Mouse (Mus musculus): ENCODE measurements at regions not wholly inside any gene's neighbourhood (a gene's known extent, or its start where the extent isn't known, plus 50 kb on each side); places are given as distances from the start of the nearest gene placed in this dataset.
"Not testable (repeated sequence)": the region's sequence is repeated elsewhere in the genome, so short reads cannot be mapped to it uniquely, and the experiment has no call there.

GRCm38 (mm10) chr8:103690438-103690837, 411.0 kb upstream of the Cdh5 start:
- no peak for DNase-seq

GRCm38 (mm10) chr8:103693531-103693930, 407.9 kb upstream of the Cdh5 start:
- no peak for DNase-seq

DNA sequence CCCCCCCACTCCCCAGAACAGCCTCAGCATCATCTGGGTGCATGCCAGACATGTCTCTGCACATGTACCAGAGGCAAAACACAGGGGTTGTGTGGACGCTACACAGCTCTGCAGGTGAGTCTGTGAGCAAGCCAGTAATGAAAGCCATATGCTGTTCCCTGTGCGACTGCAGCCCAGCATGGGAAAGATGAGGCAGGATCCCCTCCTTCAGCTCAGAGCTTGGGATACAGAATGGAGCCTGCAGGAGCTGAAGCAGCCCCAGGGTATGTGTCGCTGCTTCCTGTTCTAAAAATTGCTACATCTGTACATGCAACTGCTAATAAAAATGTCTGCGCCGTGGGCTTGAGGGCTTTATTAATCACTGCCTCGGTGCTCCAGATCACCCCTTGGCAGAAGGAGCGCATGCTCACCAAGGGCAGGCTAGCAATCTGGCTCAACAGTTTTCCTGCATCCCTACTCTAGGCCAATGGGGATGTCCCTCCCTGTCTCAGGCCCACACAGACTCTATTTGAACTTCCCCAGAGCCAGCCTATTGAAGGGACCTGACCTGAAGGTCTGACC, 407.0 kb upstream of the Cdh5 start:
- DNase-seq = no peak

GRCm38 (mm10) chr8:103699016-103699520, 402.4 kb upstream of the Cdh5 start:
- DNase-seq = no peak

DNA sequence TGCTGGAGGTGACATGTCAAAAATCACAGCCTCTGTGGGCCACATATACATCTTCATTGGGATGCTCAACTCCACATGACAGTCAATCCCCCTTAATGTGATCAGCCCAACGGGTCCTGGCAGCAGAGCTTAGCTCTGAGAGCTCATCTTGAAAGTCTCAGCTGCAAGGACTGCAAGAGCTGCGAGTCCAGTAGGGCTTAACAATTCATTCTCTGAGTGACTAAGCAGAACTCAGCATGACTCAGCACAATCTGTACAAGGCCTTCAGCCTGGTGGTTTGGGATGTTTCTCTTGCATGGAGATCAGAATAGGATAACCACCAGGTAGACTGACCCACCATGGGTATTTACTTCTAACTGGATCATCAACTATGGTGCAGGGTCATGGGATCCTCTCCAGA, 399.2 kb upstream of the Cdh5 start:
- no peak for DNase-seq

DNA sequence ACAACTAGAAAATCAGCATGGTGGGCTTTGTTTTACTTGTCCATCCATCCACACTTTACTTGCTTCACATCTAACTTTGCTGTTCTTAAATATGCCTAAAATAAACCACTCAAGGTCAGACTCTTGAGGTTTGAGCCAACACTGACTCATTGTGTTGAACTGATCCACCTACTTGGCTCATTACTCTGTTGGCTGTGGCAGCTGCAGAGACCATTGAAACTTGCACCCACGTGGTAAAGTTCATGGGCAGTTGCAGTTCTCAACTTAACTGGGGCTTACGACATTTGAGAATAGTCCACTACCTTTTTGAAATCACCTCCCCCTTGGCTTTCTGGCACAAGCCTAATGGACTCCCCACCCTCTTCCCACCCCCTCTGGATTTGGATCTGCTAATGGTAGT, 395.3 kb upstream of the Cdh5 start:
- no peak for DNase-seq

GRCm38 (mm10) chr8:103710871-103711270, 390.6 kb upstream of the Cdh5 start:
- not testable (repeated sequence) for DNase-seq

GRCm38 (mm10) chr8:103717723-103718122, 383.7 kb upstream of the Cdh5 start:
- no peak for DNase-seq

DNA sequence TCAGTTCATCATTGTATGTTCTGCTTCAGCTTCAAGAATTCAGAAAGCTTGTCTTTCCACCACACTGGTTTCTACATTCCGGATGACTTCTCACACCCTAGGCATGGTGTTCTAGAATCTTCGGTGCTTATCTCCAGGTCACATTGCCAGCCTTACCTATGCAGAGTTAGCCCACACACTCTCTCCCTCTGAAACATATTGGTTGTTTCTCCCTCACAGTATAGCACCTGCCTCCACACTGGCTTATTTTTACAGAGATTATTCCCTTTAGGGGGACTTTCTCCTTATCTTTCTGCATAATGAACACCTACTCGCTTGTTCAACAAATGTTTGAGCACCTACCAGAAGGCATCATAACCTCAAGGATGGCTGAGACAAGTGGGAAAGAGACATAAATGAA, 368.0 kb upstream of the Cdh5 start:
- no peak for DNase-seq

- no peak for DNase-seq
These were observed 363.1 kb upstream of the Cdh5 start for GRCm38 (mm10) chr8:103738330-103738729.

GRCm38 (mm10) chr8:103741395-103741794, 360.0 kb upstream of the Cdh5 start:
- DNase-seq = no peak

GRCm38 (mm10) chr8:103748734-103749133, 352.7 kb upstream of the Cdh5 start:
- no peak for DNase-seq

- no peak for DNase-seq
These were observed 350.9 kb upstream of the Cdh5 start for GRCm38 (mm10) chr8:103750278-103751097.

- DNase-seq = no peak
These were observed 350.3 kb upstream of the Cdh5 start for GRCm38 (mm10) chr8:103751161-103751560.

GRCm38 (mm10) chr8:103763821-103764220, 337.6 kb upstream of the Cdh5 start:
- DNase-seq = no peak

GRCm38 (mm10) chr8:103779658-103780057, 321.8 kb upstream of the Cdh5 start:
- no peak for DNase-seq

DNA sequence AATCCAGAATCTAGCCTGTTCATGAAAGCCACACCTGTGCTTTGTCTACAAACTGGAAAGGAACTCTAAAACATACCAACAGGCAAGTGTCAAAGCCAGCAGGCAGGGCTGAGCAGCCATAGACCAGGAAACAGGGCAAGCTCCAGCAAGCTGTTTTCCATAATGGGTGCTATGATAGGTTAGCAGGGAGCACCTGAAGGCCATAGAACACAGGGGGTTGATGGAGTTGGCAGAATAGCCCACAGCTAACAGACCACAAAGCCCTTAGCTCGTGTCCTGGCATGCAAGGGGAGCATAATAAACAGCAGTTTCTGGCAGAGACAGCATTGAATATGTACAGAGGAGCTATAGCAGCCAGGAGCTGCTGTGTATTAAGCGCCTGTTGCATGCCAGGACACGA, 313.1 kb upstream of the Cdh5 start:
- no peak for DNase-seq

- DNase-seq = no peak
These were observed 308.1 kb upstream of the Cdh5 start for GRCm38 (mm10) chr8:103793331-103793730.

DNA sequence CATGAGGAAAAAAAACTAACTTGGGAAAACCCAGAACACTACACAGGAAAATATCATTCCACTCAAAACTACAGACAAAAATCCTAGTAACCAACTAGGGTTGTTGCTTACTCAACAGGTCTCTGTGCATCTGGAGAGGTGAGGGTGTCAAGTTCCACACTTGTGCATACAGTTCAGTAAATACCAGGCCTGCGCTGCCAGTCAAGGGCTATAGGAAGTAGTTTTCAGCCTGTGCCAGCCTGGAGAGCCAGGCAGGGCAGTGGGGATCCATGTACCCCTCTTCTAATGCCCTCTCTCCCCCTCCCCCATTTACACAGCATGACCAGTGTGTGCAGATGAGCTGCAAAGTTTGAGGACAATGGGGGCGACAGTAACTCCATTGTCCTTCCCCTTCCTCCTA, 302.8 kb upstream of the Cdh5 start:
- not testable (repeated sequence) for DNase-seq

DNA sequence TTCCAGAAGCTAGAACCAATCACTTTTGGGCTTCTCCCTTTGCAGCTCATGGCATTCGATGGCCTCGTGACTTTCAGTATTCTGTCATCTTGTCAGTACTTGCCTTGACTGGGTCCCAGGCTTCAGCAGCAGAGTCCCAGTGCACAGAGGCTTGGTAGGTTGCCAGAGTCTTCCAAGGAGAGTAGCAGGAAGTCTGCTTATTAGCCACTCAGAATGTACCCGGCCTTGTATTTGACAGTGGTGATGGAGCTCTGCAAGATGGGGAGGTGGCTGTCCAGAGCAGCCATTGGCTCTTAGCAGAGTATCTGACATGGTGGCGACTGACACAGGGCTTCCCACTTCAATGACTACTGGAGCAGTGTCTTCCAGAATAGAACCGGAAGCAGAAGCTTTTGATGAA, 293.3 kb upstream of the Cdh5 start:
- no peak for DNase-seq

- DNase-seq = no peak
These were observed 292.8 kb upstream of the Cdh5 start for GRCm38 (mm10) chr8:103808580-103808979.

DNA sequence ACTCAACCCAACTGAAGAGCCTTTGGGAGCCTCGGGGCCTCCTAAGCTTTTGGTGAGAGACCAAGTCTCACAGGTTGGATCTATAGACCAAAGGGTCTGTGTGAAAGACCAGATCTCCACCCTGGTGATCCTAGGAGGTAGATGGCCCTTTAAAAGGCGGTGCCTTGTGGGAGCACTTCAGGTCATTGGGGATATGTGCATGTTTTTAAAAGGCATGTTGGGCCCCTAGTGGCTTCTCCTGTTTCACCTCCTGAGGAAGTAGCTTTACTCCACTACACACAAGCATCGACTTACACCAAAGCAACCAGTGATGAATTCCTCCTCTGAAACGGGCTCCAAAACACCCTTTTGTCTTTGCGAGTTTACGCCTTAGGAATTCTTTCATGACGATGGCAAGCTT, 292.3 kb upstream of the Cdh5 start:
- no peak for DNase-seq

DNA sequence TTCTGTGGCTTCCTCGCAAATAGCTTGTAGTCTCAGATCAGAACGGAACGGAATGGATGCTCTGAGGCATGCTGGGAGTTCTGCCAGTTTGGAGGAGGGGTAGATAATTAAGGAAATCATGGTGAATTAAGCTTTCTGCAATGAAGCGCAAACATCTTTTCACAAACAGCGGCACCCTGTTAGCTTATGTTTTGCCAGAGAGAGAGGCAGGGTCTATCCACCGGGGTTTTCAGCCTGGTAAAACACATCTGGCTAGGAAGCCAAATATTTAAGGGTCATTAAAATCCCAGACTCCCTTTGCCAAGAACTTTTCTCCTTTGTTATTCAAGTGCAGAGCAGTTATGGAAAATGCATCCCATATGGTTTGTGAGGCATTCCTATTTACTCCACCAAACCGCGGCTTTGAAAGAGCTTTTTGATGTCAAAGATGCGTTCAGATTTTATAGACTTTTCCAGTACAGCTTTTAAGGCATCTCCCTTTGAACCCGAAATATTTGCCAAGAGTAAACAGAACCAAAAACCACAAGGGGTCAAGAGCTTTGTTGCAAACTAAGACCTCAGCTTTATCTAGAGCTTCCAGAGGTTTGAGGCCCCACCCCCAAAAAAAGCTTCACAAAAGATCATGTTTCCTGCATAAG, 287.4 kb upstream of the Cdh5 start:
- DNase-seq = no peak

Data from cerebellum, postnatal 25 days (tissue).